Mouse (Mus musculus) liver, embryonic 14.5 days (tissue): ENCODE measurements at regions not wholly inside any gene's neighbourhood (a gene's known extent, or its start where the extent isn't known, plus 50 kb on each side); places are given as distances from the start of the nearest gene placed in this dataset.

ENCODE experiments used
- ATAC-seq: fragments of 200-750 bp; cut with Nextera tagmentation; 2 replicates; pipeline ENCODE4 v1.8.0; 2017; ENCODE audit warnings: moderate number of reproducible peaks, mild to moderate bottlenecking, moderate library complexity; ENCODE audit not compliant: insufficient read depth
- DNase-seq, 3 experiments: peaks; one replicate each; pipeline ENCODE4 v3.0.0-alpha.2; 2012 to 2013; ENCODE audit warnings: low read depth in 3 of 3, low spot score in 3 of 3
- H3K27ac ChIP-seq: fragments of 300-500 bp; sonication (generic); 2 replicates; pipeline ENCODE4 v1.5.1; 2014; ENCODE audit warnings: moderate library complexity, mild to moderate bottlenecking, control low read depth, inconsistent platforms
- H3K27me3 ChIP-seq: fragments of 300-500 bp; sonication (generic); 2 replicates; pipeline ENCODE4 v1.6.1; 2014; ENCODE audit warnings: mild to moderate bottlenecking, low read length, moderate library complexity; ENCODE audit not compliant: control insufficient read depth, insufficient read depth
- H3K36me3 ChIP-seq: fragments of 300-500 bp; sonication (generic); replicated peaks from 2 replicates; pipeline ENCODE4 v1.6.1; 2014; ENCODE audit warnings: low read depth; ENCODE audit not compliant: control insufficient read depth, insufficient read depth
- H3K4me1 ChIP-seq, 2 experiments: fragments of 200-500 bp in 1 of 2; fragments of 300-500 bp in 1 of 2; sonication (generic) in 1 of 2; replicated peaks; 2 replicates each; pipeline ENCODE4 v1.6.1; 2012 to 2014; ENCODE audit warnings: antibody characterized with exemption in 1 of 2, inconsistent platforms in 1 of 2, low read length in 1 of 2; ENCODE audit not compliant: control insufficient read depth in 2 of 2, insufficient read depth in 2 of 2
- H3K4me2 ChIP-seq: fragments of 300-500 bp; sonication (generic); 2 replicates; pipeline ENCODE4 v1.6.1; 2014; ENCODE audit warnings: low read depth, mild to moderate bottlenecking, control low read depth, moderate library complexity
- H3K4me3 ChIP-seq, 2 experiments: fragments of 200-500 bp in 1 of 2; fragments of 300-500 bp in 1 of 2; sonication (generic) in 1 of 2; 2 replicates each; pipeline ENCODE4 v1.5.1; 2012 to 2014; ENCODE audit warnings: low read depth in 2 of 2, low read length in 2 of 2, mild to moderate bottlenecking in 2 of 2, control low read depth in 1 of 2, inconsistent platforms in 1 of 2, moderate library complexity in 1 of 2; ENCODE audit not compliant: insufficient read depth in 1 of 2
- H3K9ac ChIP-seq: fragments of 300-500 bp; sonication (generic); replicated peaks from 2 replicates; pipeline ENCODE4 v1.6.1; 2014; ENCODE audit warnings: mild to moderate bottlenecking, control low read depth, moderate library complexity
- H3K9me3 ChIP-seq: fragments of 300-500 bp; sonication (generic); 2 replicates; pipeline ENCODE4 v1.6.1; 2016; ENCODE audit warnings: low read length, mixed read lengths; ENCODE audit not compliant: control insufficient read depth
- CTCF ChIP-seq: IDR thresholded peaks from 2 replicates; pipeline ENCODE4 v1.5.1; 2016; ENCODE audit warnings: antibody characterized with exemption, low read depth, control low read depth
- EP300 ChIP-seq: IDR thresholded peaks from 2 replicates; pipeline ENCODE4 v1.6.1; 2016; ENCODE audit warnings: antibody characterized with exemption, low read depth
- whole genome bisulfite sequencing: fragments of 180-500 bp; shearing (Covaris S2); extraction: QIAGEN DNeasy Blood & Tissue Kit; methylation state at CpG from one replicate; pipeline ENCODE4 v1.1.7; 2014; ENCODE audit not compliant: insufficient replicate concordance; 5-methylcytosine and 5-hydroxymethylcytosine counted together

DNA sequence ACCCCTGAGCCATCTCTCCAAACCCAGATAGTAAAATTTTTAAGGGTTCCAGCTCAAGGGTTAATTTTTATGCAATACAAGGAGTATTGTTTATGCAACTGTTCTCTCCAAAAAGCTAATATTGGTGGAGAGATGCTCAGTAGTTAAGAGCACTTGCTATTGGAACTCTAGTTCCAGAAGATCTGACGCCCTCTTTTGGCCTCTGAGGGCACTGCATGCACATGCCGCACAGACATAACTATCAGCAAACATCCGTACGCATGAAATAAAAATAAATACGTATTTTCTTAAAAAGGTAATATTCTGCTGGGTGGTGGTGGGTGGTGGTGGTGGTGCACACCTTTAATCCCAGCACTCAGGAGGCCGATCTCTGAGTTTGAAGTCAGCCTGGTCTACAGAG lies 112.1 kb upstream of the Tmpo start:
- Histone ChIP-seq H3K4me3 (no peak overlapping the region), H3K4me1 (no peaks in the 10 kb centered on the region), H3K27me3 (no peaks in the 10 kb centered on the region), H3K9me3 (no peaks in the 10 kb centered on the region), H3K36me3 (no peaks in the 10 kb centered on the region), H3K9ac (no peak overlapping the region), H3K4me2 (no peak overlapping the region), H3K27ac (no peak overlapping the region)
- DNase-seq (no peak), ATAC-seq (no peak)
- WGBS = 70% methylated on average over 6 of the region's 6 CpGs
- TF ChIP-seq EP300 (no peak), CTCF (no peak)

DNA sequence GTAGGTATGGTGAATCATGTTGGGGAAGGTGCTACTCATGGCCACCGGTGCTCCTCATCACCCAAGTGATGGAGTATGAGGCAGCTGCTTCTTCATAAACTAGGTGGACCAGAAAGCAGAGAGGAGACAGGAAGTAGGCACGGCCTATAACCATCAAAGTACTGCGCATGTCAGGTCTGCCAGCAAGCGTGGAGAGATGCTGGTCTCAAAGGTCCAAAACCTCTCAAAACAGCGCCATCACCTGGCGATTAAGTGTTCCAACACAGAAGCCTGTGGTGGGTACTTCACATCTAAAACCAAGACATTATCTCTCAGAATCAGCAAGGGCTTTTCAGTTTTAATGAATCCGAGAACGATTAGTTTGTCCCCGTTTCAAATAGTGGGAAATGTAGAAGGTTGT lies 103.1 kb upstream of the Tmpo start:
- TF ChIP-seq CTCF (no peak), EP300 (no peak)
- WGBS = 76% methylated on average over 9 of the region's 9 CpGs
- Histone ChIP-seq H3K4me2 (no peak overlapping the region), H3K4me3 (no peak overlapping the region), H3K9ac (no peak overlapping the region), H3K27ac (no peak overlapping the region), H3K9me3 (no peaks in the 10 kb centered on the region), H3K36me3 (no peaks in the 10 kb centered on the region), H3K27me3 (no peaks in the 10 kb centered on the region), H3K4me1 (no peaks in the 10 kb centered on the region)
- ATAC-seq (no peak), DNase-seq (no peak)

DNA sequence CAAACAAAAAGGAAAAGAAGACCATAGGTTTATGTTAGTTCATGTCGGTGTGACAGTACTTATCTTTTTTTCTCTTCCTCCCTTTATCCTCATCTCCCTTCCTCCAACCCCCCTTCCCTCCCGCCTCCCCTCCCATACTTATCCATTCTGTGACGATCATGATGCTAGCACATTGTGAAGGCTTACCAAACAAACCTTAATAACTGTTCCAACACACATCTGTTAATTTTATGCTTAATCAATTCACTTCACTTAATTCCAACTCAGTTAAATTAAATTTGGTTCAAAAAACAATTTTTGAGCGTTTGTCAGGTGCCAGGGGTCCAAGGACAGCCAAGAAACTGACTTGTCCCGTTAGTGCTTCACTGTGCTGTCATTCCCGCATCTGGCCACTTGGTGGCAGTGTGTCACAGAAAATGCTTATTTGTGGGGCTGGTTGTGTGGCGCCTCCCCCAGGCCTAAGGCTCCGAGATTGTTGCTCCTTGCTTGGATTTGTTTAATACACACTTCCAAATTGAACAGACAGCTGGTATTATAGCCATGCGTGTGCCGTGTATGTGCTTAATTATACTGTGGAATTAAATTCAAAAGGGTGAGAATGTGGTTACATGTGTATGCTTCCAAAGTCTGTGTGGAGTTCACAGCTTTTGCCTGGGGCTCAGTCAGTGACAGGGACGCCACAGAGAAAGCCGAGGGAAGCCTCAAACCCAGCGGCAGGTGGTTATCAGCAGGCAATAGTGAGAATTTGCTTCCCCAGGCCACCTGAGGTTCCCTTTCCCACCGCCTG lies 90.0 kb upstream of the Tmpo start:
- peak overlapping the region; percentile 61 for H3K4me2 ChIP-seq
- 9% methylated on average over 14 of the region's 14 CpGs for WGBS
- H3K4me1 ChIP-seq = no peaks in the 10 kb centered on the region
- no peak overlapping the region for H3K27ac ChIP-seq
- ATAC-seq (0 out of 2 replicates have a peak, but pooled peaks have one; percentile 41), DNase-seq (peak; percentile 54 to 61 (median 59))
- H3K9me3 ChIP-seq = no peaks in the 10 kb centered on the region
- TF ChIP-seq CTCF (peak; percentile 96), EP300 (no peak)
- no peaks in the 10 kb centered on the region for H3K36me3 ChIP-seq
- H3K9ac ChIP-seq = no peak overlapping the region
- peak overlapping the region in 1 of 2 experiments; percentile 35; a peak in 2 of 4 replicates for H3K4me3 ChIP-seq
- H3K27me3 ChIP-seq = no peaks in the 10 kb centered on the region

DNA sequence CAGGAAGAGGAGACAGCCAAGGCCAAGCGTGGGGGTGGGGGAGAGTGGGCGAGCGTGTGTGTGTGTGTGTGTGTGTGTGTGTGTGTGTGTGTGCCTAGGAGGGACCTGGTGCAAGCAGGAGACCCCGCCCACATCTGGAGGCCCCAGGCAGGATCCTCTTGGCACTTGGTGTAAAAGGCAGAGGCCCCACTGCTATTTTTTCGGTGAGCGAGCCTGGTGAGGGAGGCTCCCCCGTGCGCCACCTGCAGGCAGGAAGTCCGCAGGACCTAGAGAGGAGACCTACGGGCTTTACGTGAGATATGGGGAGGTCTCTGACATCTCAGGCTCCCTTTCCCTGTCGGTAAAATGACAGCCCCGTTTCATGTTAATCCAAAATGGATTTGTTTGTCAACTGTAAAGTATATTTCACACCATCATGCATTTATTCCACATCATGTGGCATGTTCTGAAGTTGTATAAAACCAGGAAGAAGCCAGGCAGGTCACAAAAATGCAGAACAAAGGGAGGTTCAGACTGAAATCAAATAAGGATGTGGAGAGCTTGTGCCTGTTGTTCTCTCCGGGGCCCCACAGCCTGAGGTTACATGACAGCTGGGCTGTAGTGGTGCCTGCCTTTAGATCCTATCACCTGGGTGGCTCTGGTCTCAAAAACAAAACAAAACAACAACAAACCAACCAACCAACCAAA lies 89.3 kb upstream of the Tmpo start:
- no peaks in the 10 kb centered on the region for H3K4me1 ChIP-seq
- no peaks in the 10 kb centered on the region for H3K27me3 ChIP-seq
- H3K9ac ChIP-seq = peak overlapping the region; percentile 10; the same call in 1 of the 2 replicates
- H3K36me3 ChIP-seq = no peaks in the 10 kb centered on the region
- peak overlapping the region; percentile 16 to 35; a peak in 3 of 4 replicates for H3K4me3 ChIP-seq
- 3% methylated on average over 14 of the region's 14 CpGs for WGBS
- no peaks in the 10 kb centered on the region for H3K9me3 ChIP-seq
- TF ChIP-seq CTCF (peak; percentile 85), EP300 (no peak)
- H3K4me2 ChIP-seq = peak overlapping the region; percentile 61
- ATAC-seq (peak; percentile 81), DNase-seq (peak; percentile 44 to 56 (median 45))
- no peak overlapping the region for H3K27ac ChIP-seq

DNA sequence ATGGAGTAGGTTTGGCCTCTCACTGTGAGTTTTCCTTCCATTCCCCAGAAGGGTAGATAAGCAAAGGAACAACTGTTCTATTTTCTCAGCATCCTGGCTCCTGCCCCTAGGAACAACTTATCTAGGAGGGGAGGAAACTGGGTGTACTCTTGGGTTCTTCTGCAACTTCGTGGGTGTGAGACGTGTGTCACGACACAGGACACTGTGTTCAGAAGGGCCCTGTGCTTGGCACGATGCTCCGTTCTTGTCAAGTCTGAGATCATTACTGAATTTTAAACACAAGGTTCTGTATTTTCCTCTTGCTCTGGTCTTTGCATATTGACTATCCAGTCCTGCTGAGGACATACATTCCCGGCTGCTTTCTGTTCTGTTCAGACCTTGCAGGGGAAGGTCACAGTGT lies 86.8 kb upstream of the Tmpo start:
- H3K4me2 ChIP-seq = no peak overlapping the region
- H3K9me3 ChIP-seq = no peaks in the 10 kb centered on the region
- 82% methylated on average over 6 of the region's 6 CpGs for WGBS
- no peaks in the 10 kb centered on the region for H3K4me1 ChIP-seq
- no peak overlapping the region for H3K4me3 ChIP-seq
- no peak for DNase-seq
- no peaks in the 10 kb centered on the region for H3K27me3 ChIP-seq
- TF ChIP-seq EP300 (no peak), CTCF (no peak)
- ATAC-seq = no peak
- no peak overlapping the region for H3K9ac ChIP-seq
- no peaks in the 10 kb centered on the region for H3K36me3 ChIP-seq
- no peak overlapping the region for H3K27ac ChIP-seq
